Mouse (Mus musculus): ENCODE results near the gene Olfr1386. TPM values are rescaled to one million over a fixed set of nuclear protein-coding genes. Genes with fewer than 3 reads are reported as not detected.
"Not testable (repeated sequence)": the region's sequence is repeated elsewhere in the genome, so short reads cannot be mapped to it uniquely, and the experiment has no call there.

Olfr1386 gene
- total RNA-seq (2022) = under 1 TPM in 1 of 4 experiments, not detected in 3; 0.12 TPM

GRCm38 (mm10) chr11:49464746-49465145 is at the start of gene Olfr1386:
Gene Olfr1386 (plus strand): TSS chr11:49465046.
- DNase-seq (ENCODE audit: low spot score) = not testable (repeated sequence)

DNA sequence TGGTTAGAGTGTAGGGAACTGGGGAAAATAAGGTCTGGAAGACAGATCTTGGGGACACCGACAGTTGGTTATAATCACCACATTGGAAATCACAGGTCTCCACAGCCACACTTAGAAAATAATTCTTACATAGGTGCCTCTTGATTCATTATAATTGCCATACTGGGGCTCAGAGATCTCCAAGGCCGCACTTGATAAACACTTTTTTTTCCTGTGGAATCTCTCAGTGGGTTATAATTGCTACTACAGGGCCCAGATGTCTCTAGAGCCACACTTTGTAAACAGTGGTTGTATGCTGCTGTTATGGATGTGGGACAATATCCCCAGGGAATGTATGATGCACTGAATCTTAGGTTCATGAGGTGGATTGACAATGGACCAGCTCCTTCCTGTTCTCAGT is 42.1 kb upstream of the Olfr1386 start, which contains the start of gene Olfr1389:
Olfr1389 (plus strand) TSS at position 301 of the 400 bp plus-strand sequence.
- no peak for DNase-seq (ENCODE audit: low spot score)

DNA sequence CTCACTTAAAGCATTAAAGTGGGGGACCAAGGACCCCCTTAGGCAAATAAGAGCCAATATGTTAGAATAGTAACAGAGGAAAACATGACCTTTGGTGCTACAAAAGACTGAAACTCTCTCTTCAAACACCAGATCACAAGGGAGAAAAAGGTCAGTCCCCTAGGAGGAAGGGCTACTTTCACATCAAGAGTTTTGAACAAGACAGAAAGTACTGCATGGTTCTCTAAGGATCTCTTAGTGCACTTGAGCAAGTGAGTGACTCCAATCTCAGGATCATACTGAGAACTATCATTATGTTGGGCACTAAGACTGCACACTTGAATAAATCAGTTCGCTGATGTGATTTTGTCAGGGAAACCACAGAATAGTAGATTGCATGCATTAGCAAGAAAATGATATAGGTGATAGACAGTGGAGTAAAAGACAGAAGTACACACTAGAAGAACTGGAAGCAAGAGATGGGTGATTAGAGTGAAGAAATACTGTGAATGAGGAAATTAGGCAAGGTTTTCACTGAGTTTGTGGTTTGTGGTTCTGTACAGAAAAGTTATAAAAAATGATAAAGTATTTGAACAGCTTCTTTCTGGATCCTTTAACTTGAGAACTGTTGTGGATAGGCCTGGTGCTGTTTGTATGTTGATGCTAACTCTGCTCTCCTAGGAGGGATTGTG is 39.5 kb upstream of the Olfr1386 start:
- DNase-seq (ENCODE audit: low spot score) = no peak

- DNase-seq (ENCODE audit: low spot score) = no peak
Observed at GRCm38 (mm10) chr11:49429641-49430040, 35.2 kb upstream of the Olfr1386 start.

- peak; percentile 22 for DNase-seq (ENCODE audit: low spot score)
Observed at GRCm38 (mm10) chr11:49436411-49436810, 28.4 kb upstream of the Olfr1386 start, which contains the start of gene Olfr1388. Gene Olfr1388 (plus strand): TSS chr11:49436624.

DNA sequence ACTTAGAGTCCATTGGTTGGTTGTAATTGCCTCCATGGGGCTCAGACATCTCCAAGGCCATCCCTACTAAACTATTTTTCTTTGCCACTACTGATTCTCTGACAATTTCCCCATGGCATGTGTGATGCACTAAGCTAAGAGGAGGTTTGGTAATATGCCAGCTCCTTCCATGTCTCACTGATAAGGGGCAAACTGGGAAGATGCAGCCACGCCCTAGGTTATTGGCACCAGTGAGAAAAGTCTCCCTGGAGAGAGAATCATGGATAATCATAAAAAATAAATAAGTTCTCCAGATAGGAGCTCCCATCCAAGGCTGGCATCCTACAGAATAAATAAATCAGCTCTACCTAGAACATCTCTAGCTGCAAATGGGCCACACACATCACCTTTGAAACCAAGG is 9.8 kb upstream of the Olfr1386 start, which contains the start of gene Olfr1387:
Olfr1387 (plus strand) TSS at position 301 of the 400 bp plus-strand sequence.
- no peak for DNase-seq (ENCODE audit: low spot score)

DNA sequence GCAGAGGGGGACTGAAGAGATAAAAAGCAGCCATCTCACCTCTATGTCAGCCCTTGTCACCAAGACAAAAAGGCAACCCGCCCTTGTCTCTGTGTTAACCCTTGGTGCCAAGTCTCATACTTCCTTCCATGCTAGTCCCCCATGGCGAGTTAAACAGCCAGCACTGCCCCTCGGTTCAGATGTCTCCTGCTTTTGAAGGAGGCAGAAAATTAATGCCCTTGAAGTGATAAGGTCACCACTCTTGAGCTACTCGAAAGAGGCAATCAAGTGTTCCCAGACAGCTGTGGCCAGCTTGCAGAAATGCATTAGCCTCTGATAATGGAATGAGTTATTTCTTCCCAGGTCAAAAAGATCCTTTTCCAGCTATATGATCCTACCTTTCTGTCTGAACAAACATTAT is 21.1 kb downstream of the Olfr1386 start:
- DNase-seq (ENCODE audit: low spot score) = no peak

GRCm38 (mm10) chr11:49488770-49489169 is 23.9 kb downstream of the Olfr1386 start, which contains the start of gene Olfr1385:
Gene Olfr1385 (plus strand): TSS chr11:49489070.
- DNase-seq (ENCODE audit: low spot score) = not testable (repeated sequence)

- DNase-seq (ENCODE audit: low spot score) = no peak
Observed at GRCm38 (mm10) chr11:49518086-49518485, 53.2 kb downstream of the Olfr1386 start.

- DNase-seq (ENCODE audit: low spot score) = no peak
Observed at GRCm38 (mm10) chr11:49519348-49519747, 54.5 kb downstream of the Olfr1386 start, which contains the start of gene Olfr1383. Gene Olfr1383 (plus strand): TSS chr11:49519648.

Other genes with a start within 250 kb of the Olfr1386 start
- 10 to 100 TPM; 62.4 to 80.4 (median 68.8) TPM for gene Mgat1, start 220.9 kb upstream of the Olfr1386 start, total RNA-seq (2022)
- under 1 TPM; 0.41 to 0.50 (median 0.43) TPM for gene Olfr1393, start 186.7 kb upstream of the Olfr1386 start, total RNA-seq (2022)
- not detected for gene Olfr1392, start 179.8 kb upstream of the Olfr1386 start, total RNA-seq (2022)
- not detected for gene Olfr10, start 160.3 kb upstream of the Olfr1386 start, total RNA-seq (2022)
- gene Olfr1391, start 142.3 kb upstream of the Olfr1386 start, total RNA-seq (2022) = not detected
- gene Olfr1390, start 129.9 kb upstream of the Olfr1386 start, total RNA-seq (2022) = not detected
- not detected for gene Olfr1389, start 42.0 kb upstream of the Olfr1386 start, total RNA-seq (2022)
- gene Olfr1388, start 28.4 kb upstream of the Olfr1386 start, total RNA-seq (2022) = under 1 TPM in 3 of 4 experiments, not detected in 1; 0.12 to 0.26 (median 0.16) TPM
- under 1 TPM in 2 of 4 experiments, not detected in 2; 0.11 to 0.19 TPM for gene Olfr1387, start 9.7 kb upstream of the Olfr1386 start, total RNA-seq (2022)
- not detected for gene Olfr1385, start 24.0 kb downstream of the Olfr1386 start, total RNA-seq (2022)
- under 1 TPM in 1 of 4 experiments, not detected in 3; 0.37 TPM for gene Olfr1384, start 41.7 kb downstream of the Olfr1386 start, total RNA-seq (2022)
- under 1 TPM; 0.53 to 0.79 (median 0.71) TPM for gene Olfr1383, start 54.6 kb downstream of the Olfr1386 start, total RNA-seq (2022)
- not detected for gene Olfr1382, start 63.2 kb downstream of the Olfr1386 start, total RNA-seq (2022)
- gene Olfr1381, start 78.4 kb downstream of the Olfr1386 start, total RNA-seq (2022) = not detected
- gene Olfr1380, start 91.8 kb downstream of the Olfr1386 start, total RNA-seq (2022) = not detected
- gene Flt4, start 144.2 kb downstream of the Olfr1386 start, total RNA-seq (2022) = 10 to 100 TPM; 11.8 to 12.4 (median 12.2) TPM
- 1 to 10 TPM in 2 of 4 experiments, under 1 TPM in 1, not detected in 1; 0.72 to 2.7 (median 1.4) TPM for gene Scgb3a1, start 198.6 kb downstream of the Olfr1386 start, total RNA-seq (2022)
- 10 to 100 TPM; 18.1 to 21.6 (median 20.2) TPM for gene Cnot6, start 247.7 kb downstream of the Olfr1386 start, total RNA-seq (2022)

Measured in heart, adult 8-10 months (tissue).